Mouse (Mus musculus) CH12.LX (cell line): Measurements from ENCODE around the gene Cnst. TPM values are rescaled to one million over a fixed set of nuclear protein-coding genes. Genes with fewer than 3 reads are reported as not detected.
A peak's percentile ranks its signal among the peaks of the same experiment; 100 is the strongest.

Source experiments
- DNase-seq: peaks from one replicate; pipeline ENCODE4 v3.0.0-alpha.2; 2013; ENCODE audit errors: extremely low read depth
- H3K27ac ChIP-seq: 2 replicates; pipeline ENCODE4 v1.5.1; 2012; ENCODE audit warnings: low read depth, mild to moderate bottlenecking, control low read depth, moderate library complexity; ENCODE audit not compliant: insufficient read depth
- H3K27me3 ChIP-seq: replicated peaks from 2 replicates; pipeline ENCODE3; 2012; ENCODE audit warnings: inconsistent platforms
- H3K36me3 ChIP-seq, 2 experiments: replicated peaks in 1 of 2; 2 replicates each; pipeline versions ENCODE3 to v1.6.1; 2012; ENCODE audit warnings: inconsistent platforms in 1 of 2, low read length in 1 of 2, mild to moderate bottlenecking in 1 of 2, mixed read lengths in 1 of 2, moderate library complexity in 1 of 2; ENCODE audit not compliant: control insufficient read depth in 1 of 2, insufficient read depth in 1 of 2
- H3K4me1 ChIP-seq, 2 experiments: 2 replicates each; pipeline ENCODE4 v1.6.1; 2012; ENCODE audit warnings: inconsistent platforms in 1 of 2, moderate library complexity in 1 of 2; ENCODE audit not compliant: insufficient read depth in 2 of 2, control insufficient read depth in 1 of 2
- H3K4me2 ChIP-seq: 2 replicates; pipeline ENCODE4 v1.6.1; 2012; ENCODE audit warnings: low read depth, mild to moderate bottlenecking, control low read depth; ENCODE audit not compliant: poor library complexity, insufficient read depth, severe bottlenecking
- H3K4me3 ChIP-seq, 3 experiments: fragments of 150-350 bp in 1 of 3; sonication (generic) in 1 of 3; replicated peaks in 1 of 3; 2 replicates each; pipeline versions ENCODE3 to v1.5.1; 2011 to 2012; ENCODE audit warnings: low read depth in 2 of 3, low read length in 2 of 3, mild to moderate bottlenecking in 2 of 3, moderate library complexity in 2 of 3, control low read depth in 1 of 3, improper control_type of control experiment in 1 of 3, inconsistent platforms in 1 of 3, mixed read lengths in 1 of 3; ENCODE audit not compliant: poor library complexity in 1 of 3
- H3K79me2 ChIP-seq: replicated peaks from 2 replicates; pipeline ENCODE4 v1.6.1; 2012; ENCODE audit warnings: mild to moderate bottlenecking, moderate library complexity; ENCODE audit not compliant: control insufficient read depth, poor library complexity, insufficient read depth, severe bottlenecking; ENCODE audit errors: extremely low read depth
- H3K9ac ChIP-seq: 2 replicates; pipeline ENCODE4 v1.6.1; 2012; ENCODE audit warnings: low read depth, mild to moderate bottlenecking, control low read depth, moderate library complexity; ENCODE audit not compliant: insufficient read depth
- H3K9me3 ChIP-seq: replicated peaks from 2 replicates; pipeline ENCODE3; 2012; ENCODE audit warnings: low read length, inconsistent platforms, mixed read lengths
- CHD1 ChIP-seq: IDR thresholded peaks from 2 replicates; pipeline ENCODE4 v1.6.1; 2012; ENCODE audit warnings: low read depth, low read length, improper control_type of control experiment, inconsistent platforms
- CTCF ChIP-seq, 2 experiments: IDR thresholded peaks in 1 of 2; conservative IDR thresholded peaks in 1 of 2; 2 replicates each; pipeline ENCODE4 v1.5.1; 2011 to 2012; ENCODE audit warnings: low read depth in 2 of 2, low read length in 2 of 2, improper control_type of control experiment in 1 of 2, inconsistent platforms in 1 of 2, mild to moderate bottlenecking in 1 of 2, moderate library complexity in 1 of 2
- MAX ChIP-seq: IDR thresholded peaks from 2 replicates; pipeline ENCODE4 v1.6.1; 2011; ENCODE audit warnings: low read length, improper control_type of control experiment
- MXI1 ChIP-seq: IDR thresholded peaks from 2 replicates; pipeline ENCODE4 v1.6.1; 2011; ENCODE audit warnings: mild to moderate bottlenecking, low read depth, low read length, improper control_type of control experiment
- NELFE ChIP-seq: IDR thresholded peaks from 2 replicates; pipeline ENCODE4 v1.6.1; 2011; ENCODE audit warnings: low read depth, low read length, improper control_type of control experiment
- PAX5 ChIP-seq: IDR thresholded peaks from 2 replicates; pipeline ENCODE4 v1.6.1; 2012; ENCODE audit warnings: low read length, inconsistent platforms, mixed read lengths
- POLR2A ChIP-seq: IDR thresholded peaks from 2 replicates; pipeline ENCODE4 v1.6.1; 2011; ENCODE audit warnings: low read depth, mild to moderate bottlenecking, improper control_type of control experiment, low read length
- RAD21 ChIP-seq: IDR thresholded peaks from 2 replicates; pipeline ENCODE4 v1.6.1; 2011; ENCODE audit warnings: low read depth, mild to moderate bottlenecking, low read length, improper control_type of control experiment, moderate library complexity
- SMC3 ChIP-seq: IDR thresholded peaks from 2 replicates; pipeline ENCODE4 v1.6.1; 2011; ENCODE audit warnings: low read depth, low read length, improper control_type of control experiment
- TBP ChIP-seq: conservative IDR thresholded peaks from 2 replicates; pipeline ENCODE4 v1.6.1; 2011; ENCODE audit warnings: low read depth, low read length, improper control_type of control experiment
- USF2 ChIP-seq: conservative IDR thresholded peaks from 2 replicates; pipeline ENCODE4 v1.6.1; 2011; ENCODE audit warnings: low read depth, low read length, improper control_type of control experiment
- ZC3H11A ChIP-seq: IDR thresholded peaks from 2 replicates; pipeline ENCODE4 v1.6.1; 2012; ENCODE audit warnings: low read depth, mild to moderate bottlenecking, inconsistent platforms, low read length, improper control_type of control experiment
- ZNF384 ChIP-seq: IDR thresholded peaks from 2 replicates; pipeline ENCODE4 v1.6.1; 2012; ENCODE audit warnings: low read depth, low read length, improper control_type of control experiment, inconsistent platforms
- dilution Hi-C: fragments of 300-500 bp; cut with MboI; formaldehyde crosslinking; loops from 2 replicates; pipeline ENCODE4 v1.14.3; 2020; ENCODE audit warnings: low sequenced_read_pairs; ENCODE audit not compliant: extremely low pct_unique_long_range_greater_than_20kb, extremely low pct_ligation_motif_present
- in situ Hi-C: fragments of 300-500 bp; cut with MboI; formaldehyde crosslinking; loops from 3 replicates; pipeline ENCODE4 v1.14.3; 2019; ENCODE audit warnings: low sequenced_read_pairs, low pct_ligation_motif_present, low pct_unique_long_range_greater_than_20kb, mixed read lengths
- polyA plus RNA-seq: library from polyadenylated mRNA; unstranded; fragments of >175 nt; gene quantifications from 2 replicates; pipeline ENCODE4 v1.2.1, GENCODE M21; 2012; ENCODE audit warnings: low read depth; ENCODE audit not compliant: insufficient read length
- total RNA-seq, 2 experiments: library from RNA; depleted of rRNA; stranded (reverse); fragments of 300-350 nt in 1 of 2; fragments of >200 nt in 1 of 2; gene quantifications; 2 replicates each; pipeline ENCODE4 v1.2.3; 2012 to 2014

Gene Cnst
- total and polyA plus RNA-seq, 3 experiments: 7.8 to 10.2 (median 9.3) TPM

DNA sequence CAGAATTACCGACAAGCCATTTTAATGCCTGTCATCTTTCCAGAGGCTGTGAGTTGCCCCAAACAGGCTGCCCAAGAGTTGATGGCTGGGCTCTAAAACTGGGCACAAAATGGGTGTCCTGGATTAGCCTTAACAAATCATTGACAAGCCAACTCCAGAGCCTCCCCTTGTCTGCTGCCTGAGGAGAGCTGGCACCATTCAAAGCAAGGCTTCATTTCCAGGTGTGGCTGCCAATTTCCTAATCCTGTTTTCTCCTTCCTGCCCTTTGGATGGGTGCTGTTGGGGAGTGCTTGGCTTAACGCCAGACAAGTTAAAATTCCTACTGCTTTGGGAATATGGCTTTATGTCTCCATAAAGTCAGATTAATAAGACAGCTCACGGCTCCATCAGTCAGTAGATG is 98.0 kb downstream of the Cnst start:
- Histone ChIP-seq H3K27me3 (no peaks in the 10 kb centered on the region), H3K9ac (no peak overlapping the region), H3K79me2 (no peaks in the 10 kb centered on the region), H3K36me3 (no peaks in the 10 kb centered on the region), H3K4me3 (no peak overlapping the region), H3K9me3 (no peaks in the 10 kb centered on the region), H3K4me2 (no peak overlapping the region), H3K27ac (no peak overlapping the region), H3K4me1 (peaks cover 3% of the 10 kb centered on the region in 2 experiments; a peak in 2 of 4 replicates)
- DNase-seq: no peak
- TF ChIP-seq MAX (no peak), TBP (no peak), MXI1 (no peak), ZNF384 (no peak)
- dilution Hi-C loops (no loop called here), in situ Hi-C loops (loop anchor here (10.0 to 25.0 kb wide), 2 partner anchors 91 to 193 kb away; no protein-coding TSS in a partner anchor)

- DNase-seq: peak; percentile 83
- H3K4me1 ChIP-seq: peaks cover 3% of the 10 kb centered on the region in 2 experiments; a peak in 2 of 4 replicates
- no peaks in the 10 kb centered on the region for H3K79me2 ChIP-seq
- in situ Hi-C loops: loop anchor here (10.0 to 25.0 kb wide), 2 partner anchors 89 to 192 kb away; no protein-coding TSS in a partner anchor
- TF ChIP-seq ZNF384: no peak
- peak; percentile 77 for TF ChIP-seq SMC3
- TF ChIP-seq USF2: no peak
- peak; percentile 72 to 87 for TF ChIP-seq CTCF (conservative IDR thresholded peaks at IDR 0.05 in 1 of 2, IDR thresholded peaks at IDR 0.05 in 1 of 2; ENCODE audit: low read depth in 2 of 2, low read length in 2 of 2)
- no peak for TF ChIP-seq TBP
- no peak for TF ChIP-seq CHD1
- no peak for TF ChIP-seq PAX5
- peak; percentile 84 for TF ChIP-seq RAD21
- TF ChIP-seq NELFE: 0 out of 2 replicates have a peak, but pooled peaks have one; percentile 12
- no peak for TF ChIP-seq ZC3H11A
- no peak for TF ChIP-seq POLR2A
- H3K4me3 ChIP-seq: no peak overlapping the region
- no peaks in the 10 kb centered on the region for H3K27me3 ChIP-seq
- dilution Hi-C loops: no loop called here
- no peaks in the 10 kb centered on the region for H3K9me3 ChIP-seq
- no peak overlapping the region for H3K27ac ChIP-seq
- H3K9ac ChIP-seq: no peak overlapping the region; the same call in 1 of the 2 replicates
- peak overlapping the region; percentile 60 for H3K4me2 ChIP-seq
- no peaks in the 10 kb centered on the region for H3K36me3 ChIP-seq
These were observed 99.2 kb downstream of the Cnst start for GRCm38 (mm10) chr1:179645101-179645979.
